Mouse (Mus musculus) kidney, adult 8-10 months (tissue): ENCODE data around the gene Amigo2.
"Not testable (repeated sequence)": the region's sequence is repeated elsewhere in the genome, so short reads cannot be mapped to it uniquely, and the experiment has no call there.

Experiments used
- DNase-seq, 2 experiments: peaks; one replicate each; pipeline ENCODE4 v3.0.0; 2022

The Amigo2 gene

DNA sequence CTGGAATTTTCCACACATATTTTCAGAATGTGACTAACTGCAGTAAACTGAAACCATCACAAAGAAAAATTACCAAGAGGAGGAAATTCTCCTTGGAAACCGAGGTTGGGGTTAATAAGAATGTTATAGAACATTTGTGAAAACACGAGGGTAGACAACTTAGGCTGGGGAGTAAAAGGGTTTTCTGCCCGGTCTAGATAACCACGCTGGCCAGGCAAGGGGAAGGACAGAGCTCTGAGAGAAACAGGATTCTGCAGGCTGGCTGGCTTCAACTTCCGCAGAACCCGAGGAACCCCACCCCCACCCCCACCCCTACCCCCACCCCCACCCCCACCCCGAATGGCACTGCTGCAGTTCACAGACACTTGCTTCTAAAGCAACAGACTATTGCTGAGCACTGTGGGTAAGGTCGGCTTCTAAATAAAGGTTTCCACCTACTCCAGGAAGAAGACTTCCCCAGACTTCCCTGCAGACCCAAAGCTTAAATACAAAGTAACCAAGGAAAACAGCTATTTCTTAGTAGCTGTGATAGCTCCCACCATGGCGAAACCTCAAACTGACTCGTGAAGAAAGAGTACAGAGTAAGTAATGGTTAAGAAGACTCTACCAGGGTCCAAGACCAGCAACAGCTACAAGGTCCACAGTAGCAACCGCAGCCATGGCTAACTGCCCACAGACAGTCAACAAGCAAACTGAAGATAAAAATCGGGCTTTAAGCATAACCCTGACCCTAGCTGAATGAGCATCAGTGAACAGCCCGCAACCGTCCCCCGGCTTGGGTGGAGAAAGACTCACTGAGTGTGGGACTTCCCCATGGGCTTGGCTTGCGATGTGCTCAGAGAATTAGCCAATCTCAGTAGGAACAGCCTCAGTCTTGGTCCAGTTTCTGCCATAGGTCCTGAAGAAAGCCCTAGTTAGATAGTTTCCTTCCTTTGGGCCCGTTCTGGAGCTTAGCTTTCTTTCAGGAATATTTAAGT is 34.3 kb downstream of the Amigo2 start:
- DNase-seq, result no peak

GRCm38 (mm10) chr15:97209754-97210153 is 37.3 kb downstream of the Amigo2 start:
- DNase-seq, result not testable (repeated sequence)

DNA sequence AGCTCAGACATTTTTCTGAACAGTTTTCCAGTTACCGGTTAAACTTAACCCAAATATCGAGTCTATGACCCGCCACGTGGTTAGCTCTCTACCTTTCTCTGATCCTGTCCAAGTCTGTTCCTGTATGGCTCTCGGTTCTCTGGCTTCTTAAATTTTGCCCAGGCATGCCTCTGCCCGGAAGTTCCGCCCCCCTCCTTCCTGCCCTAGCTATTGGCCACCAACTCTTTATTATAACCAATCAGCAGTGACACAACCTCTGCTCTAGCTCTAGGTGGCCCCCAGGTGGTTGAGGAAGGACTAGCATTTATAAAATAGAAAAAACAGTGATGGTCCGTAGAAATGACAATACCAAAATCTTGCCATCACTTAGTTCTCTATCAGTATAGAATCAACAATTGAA is 40.6 kb downstream of the Amigo2 start:
- no peak for DNase-seq

DNA sequence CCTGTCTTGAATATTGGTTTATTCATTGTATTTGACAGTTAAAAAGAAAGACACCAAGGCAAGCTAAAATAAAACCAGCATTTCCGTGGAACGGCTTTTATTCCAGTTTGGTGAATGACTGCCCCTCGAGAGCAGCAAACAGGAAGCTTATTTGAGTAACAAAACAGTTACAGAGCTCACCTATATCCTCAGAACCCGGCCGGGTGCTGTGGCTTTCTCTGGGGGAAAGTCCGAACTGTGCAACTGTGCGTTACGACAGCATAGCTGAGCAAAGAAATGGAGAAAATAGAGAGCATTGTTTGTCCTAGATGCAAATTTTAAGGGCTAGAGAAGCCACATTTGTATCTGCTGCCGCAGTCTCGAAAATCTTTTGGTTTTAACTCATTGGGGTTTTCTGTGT is 41.3 kb downstream of the Amigo2 start:
- no peak for DNase-seq

DNA sequence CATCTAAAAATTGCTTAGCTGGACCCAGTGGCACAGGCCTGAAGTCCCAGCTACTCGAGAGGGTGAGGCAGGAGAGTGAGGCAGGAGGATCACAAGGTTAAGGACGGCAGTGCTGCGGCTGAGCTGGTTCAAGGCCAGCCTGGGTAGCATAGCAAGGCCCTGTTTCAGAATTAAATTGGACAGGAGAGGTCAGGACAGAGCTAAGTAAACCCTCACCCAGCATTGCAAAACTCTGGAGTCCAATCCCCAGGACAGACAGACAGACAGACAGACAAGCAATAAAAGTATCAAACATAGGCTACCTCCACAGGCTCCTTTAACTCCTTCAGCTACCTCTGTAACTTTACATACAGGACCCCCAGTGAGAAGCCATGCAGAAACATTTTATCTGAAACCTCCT is 42.2 kb downstream of the Amigo2 start:
- DNase-seq, result no peak

DNA sequence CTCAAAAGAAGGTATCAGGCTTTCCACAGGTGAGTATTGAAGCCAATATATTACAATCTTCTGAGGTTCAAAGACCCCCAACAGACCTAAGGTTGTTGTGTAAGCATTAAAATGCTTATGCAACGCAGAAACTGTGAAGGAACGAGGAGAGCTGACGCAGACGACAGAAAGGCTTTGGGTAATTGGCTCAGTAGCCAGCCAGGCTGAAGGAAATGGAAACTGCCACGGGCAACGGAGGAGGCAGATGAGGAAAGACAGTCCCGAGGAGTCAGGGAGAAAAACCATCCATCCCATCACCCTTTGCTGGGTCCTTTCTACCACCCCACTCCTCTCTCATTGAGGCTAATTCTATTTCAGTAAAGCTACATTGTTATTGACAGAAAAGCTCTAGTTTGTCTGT is 50.4 kb downstream of the Amigo2 start:
- DNase-seq, result no peak

DNA sequence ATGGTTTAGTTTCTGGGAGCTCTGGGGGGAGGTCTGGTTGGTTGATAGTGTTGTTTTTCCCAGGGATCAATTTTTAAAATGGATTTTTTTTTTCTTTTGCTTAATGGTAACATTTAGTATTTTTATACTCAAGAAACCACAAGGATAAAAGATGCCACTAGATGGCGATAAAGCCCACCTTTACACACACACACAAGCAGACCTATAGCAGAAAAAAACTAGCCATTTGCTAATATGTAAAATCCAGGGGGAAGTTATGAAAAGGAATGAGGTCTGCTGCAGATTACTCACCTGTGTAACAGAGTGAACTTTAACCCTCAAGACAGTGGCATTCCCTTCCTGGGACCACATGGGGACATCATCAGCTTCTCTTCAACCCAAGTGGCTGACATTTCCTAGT is 51.5 kb downstream of the Amigo2 start:
- peak; percentile 9 to 14 for DNase-seq
